8 mouse cellular contexts compared by ENCODE assay signal in the genomic region with DNA sequence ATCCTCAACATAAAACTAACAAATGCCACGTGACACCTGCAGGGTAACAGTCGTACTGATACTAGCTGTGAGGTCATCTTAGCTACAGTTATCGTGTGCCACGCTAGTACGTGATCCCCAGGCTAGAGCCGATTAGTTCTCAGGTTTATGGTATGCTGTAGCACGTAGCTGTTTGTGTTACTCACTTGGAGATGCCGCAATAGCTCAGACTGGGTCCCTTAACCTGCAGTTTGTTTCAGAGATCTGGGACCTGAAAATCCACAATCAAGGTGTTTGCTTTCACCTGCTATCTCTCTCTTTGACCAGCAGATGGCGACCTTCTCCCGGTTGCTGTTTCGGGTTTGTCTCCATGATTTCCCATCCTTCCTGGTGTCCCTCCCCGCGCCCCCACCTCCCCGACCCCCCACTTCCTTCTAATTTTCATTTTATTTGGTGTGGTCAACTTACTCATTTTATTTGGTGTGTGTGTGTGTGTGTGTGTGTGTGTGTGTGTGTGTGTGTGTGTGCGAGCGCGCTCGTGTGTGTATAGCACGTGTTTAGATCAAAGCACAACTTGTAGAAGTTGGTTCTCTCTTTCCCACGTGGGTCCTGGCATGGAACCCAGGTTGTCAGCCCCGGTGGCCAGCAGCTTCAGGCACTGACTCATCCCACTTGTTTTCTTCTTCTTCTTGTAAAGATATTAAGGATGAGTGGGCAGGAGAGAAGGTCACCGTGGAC. TPM values are rescaled to one million over a fixed set of nuclear protein-coding genes. Genes with fewer than 3 reads are reported as not detected.
DNase-seq lines count a peak whose midpoint lies in the region; ATAC-seq and TF ChIP-seq lines count a peak whose summit lies in the region.

No protein-coding gene starts in this region.

- DNase-seq in layer of hippocampus, postnatal 10 days (ENCODE audit: low spot score in 2 of 2): peak; percentile 38 to 54
- no peak for DNase-seq in layer of hippocampus, adult 8-10 months (ENCODE audit: low spot score in 2 of 2)
- DNase-seq in CD8-positive naive resting alpha-beta T cell, adult 2 months (ENCODE audit: low read depth in 2 of 2, low spot score in 2 of 2): peak; percentile 40 to 56
- peak; percentile 46 for DNase-seq in adrenal gland, postnatal 10 days
- peak; percentile 58 for DNase-seq in forebrain, embryonic 14.5 days (ENCODE audit: low spot score)
- peak; percentile 35 for DNase-seq in kidney, postnatal 0 days (ENCODE audit: low spot score)
- no peak for DNase-seq in c-Kit-positive CD71-positive TER-119-positive erythroid progenitor cells, embryonic 14.5 days (ENCODE audit: low spot score)

- no peak overlapping the region for H3K4me2 ChIP-seq in forebrain, embryonic 14.5 days (ENCODE audit: low read length)
- no peak overlapping the region for H3K4me2 ChIP-seq in kidney, postnatal 0 days (ENCODE audit: low read length)
- peak overlapping the region; percentile 31 for H3K4me2 ChIP-seq in neural tube, embryonic 12.5 days (replicated peaks)

- peak; percentile 66 for ATAC-seq in forebrain, embryonic 14.5 days
- ATAC-seq in kidney, postnatal 0 days (replicated peaks; ENCODE audit: low FRiP score, low read depth): peak; percentile 36
- peak; percentile 72 for ATAC-seq in neural tube, embryonic 12.5 days (ENCODE audit: low FRiP score, low read depth)

- H3K27ac ChIP-seq in forebrain, embryonic 14.5 days (ENCODE audit: low read depth, low read length): no peak overlapping the region
- no peak overlapping the region for H3K27ac ChIP-seq in kidney, postnatal 0 days
- no peak overlapping the region for H3K27ac ChIP-seq in neural tube, embryonic 12.5 days

- TF ChIP-seq CTCF in kidney, postnatal 0 days (IDR thresholded peaks at IDR 0.05; ENCODE audit: low read depth): peak; percentile 76

- no peaks in the 10 kb centered on the region for H3K4me1 ChIP-seq in forebrain, embryonic 14.5 days (ENCODE audit: control insufficient read depth, insufficient read depth, low read length)
- H3K4me1 ChIP-seq in kidney, postnatal 0 days (replicated peaks; ENCODE audit: insufficient read depth, low read length): no peaks in the 10 kb centered on the region
- no peaks in the 10 kb centered on the region for H3K4me1 ChIP-seq in neural tube, embryonic 12.5 days

- H3K9me3 ChIP-seq in forebrain, embryonic 14.5 days (replicated peaks; ENCODE audit: control insufficient read depth, low read length): no peaks in the 10 kb centered on the region
- no peaks in the 10 kb centered on the region for H3K9me3 ChIP-seq in kidney, postnatal 0 days (replicated peaks; ENCODE audit: low read length)
- H3K9me3 ChIP-seq in neural tube, embryonic 12.5 days: no peaks in the 10 kb centered on the region

- no peak overlapping the region for H3K9ac ChIP-seq in forebrain, embryonic 14.5 days (ENCODE audit: low read length)
- H3K9ac ChIP-seq in kidney, postnatal 0 days (ENCODE audit: low read depth, low read length): no peak overlapping the region
- H3K9ac ChIP-seq in neural tube, embryonic 12.5 days: no peak overlapping the region

- 45% methylated on average over 22 of the region's 22 CpGs for WGBS in forebrain, embryonic 14.5 days
- WGBS in kidney, postnatal 0 days: 41% methylated on average over 22 of the region's 22 CpGs
- 46% methylated on average over 22 of the region's 22 CpGs for WGBS in neural tube, embryonic 12.5 days

- no peak overlapping the region for H3K4me3 ChIP-seq in forebrain, embryonic 14.5 days (ENCODE audit: low read depth, low read length)
- H3K4me3 ChIP-seq in kidney, postnatal 0 days (replicated peaks; ENCODE audit: low read depth, low read length): no peak overlapping the region
- H3K4me3 ChIP-seq in neural tube, embryonic 12.5 days: no peak overlapping the region

- no peaks in the 10 kb centered on the region for H3K36me3 ChIP-seq in forebrain, embryonic 14.5 days (ENCODE audit: control insufficient read depth, insufficient read depth, low read length)
- no peaks in the 10 kb centered on the region for H3K36me3 ChIP-seq in kidney, postnatal 0 days (ENCODE audit: insufficient read depth, low read length)
- H3K36me3 ChIP-seq in neural tube, embryonic 12.5 days: no peaks in the 10 kb centered on the region

- H3K27me3 ChIP-seq in forebrain, embryonic 14.5 days (replicated peaks; ENCODE audit: control insufficient read depth, insufficient read depth, low read length): no peaks in the 10 kb centered on the region
- no peaks in the 10 kb centered on the region for H3K27me3 ChIP-seq in kidney, postnatal 0 days (ENCODE audit: insufficient read depth, low read length)
- no peaks in the 10 kb centered on the region for H3K27me3 ChIP-seq in neural tube, embryonic 12.5 days (replicated peaks)

RNA-seq across cellular contexts. Expression of gene Emb, which starts 5.4 kb away (rescaled TPM):
- 10 to 100 TPM; 22.4 to 24.6 TPM for total RNA-seq in layer of hippocampus, postnatal 10 days (2021)
- 10 to 100 TPM; 31.6 to 43.5 (median 35.3) TPM for total RNA-seq in layer of hippocampus, adult 8-10 months (2022)
- 10 to 100 TPM; 30.4 to 35.0 TPM for total RNA-seq in adrenal gland, postnatal 10 days (2021)
- 10.3 and 10.8 TPM in 2 replicates for polyA plus RNA-seq in forebrain, embryonic 14.5 days (2014; fragmentation: Nextera tagmentation; extraction: Ambion mirVana)
- 52.0 and 53.4 TPM in 2 replicates for polyA plus RNA-seq in kidney, postnatal 0 days (2015; fragmentation: Nextera tagmentation; extraction: Ambion mirVana)
- 14.1 and 16.7 TPM in 2 replicates for polyA plus RNA-seq in neural tube, embryonic 12.5 days (2016; fragmentation: Nextera tagmentation; extraction: Ambion mirVana)

RNA-seq across cellular contexts. Expression of gene Gm17509, which starts 18.0 kb away (rescaled TPM):
- 1 to 10 TPM in 1 of 2 experiments, under 1 TPM in 1; 0.78 to 1.4 TPM for total RNA-seq in layer of hippocampus, postnatal 10 days (2021)
- total RNA-seq in layer of hippocampus, adult 8-10 months (2022): 1 to 10 TPM in 3 of 4 experiments, under 1 TPM in 1; 0.93 to 1.8 (median 1.2) TPM
- total RNA-seq in adrenal gland, postnatal 10 days (2021): under 1 TPM; 0.15 to 0.18 TPM
- polyA plus RNA-seq in forebrain, embryonic 14.5 days (2014; fragmentation: Nextera tagmentation; extraction: Ambion mirVana): 0.20 and 0.29 TPM in 2 replicates
- 0.10 and 0.13 TPM in 2 replicates for polyA plus RNA-seq in kidney, postnatal 0 days (2015; fragmentation: Nextera tagmentation; extraction: Ambion mirVana)
- polyA plus RNA-seq in neural tube, embryonic 12.5 days (2016; fragmentation: Nextera tagmentation; extraction: Ambion mirVana): 0.48 and 0.55 TPM in 2 replicates

Comparison
In these comparisons a context has a peak if more than half of its experiments do, and no peak if none do; other contexts are left out.
1. DNase-seq: peak in layer of hippocampus, postnatal 10 days (2 of 2), CD8-positive naive resting alpha-beta T cell, adult 2 months (2 of 2), adrenal gland, postnatal 10 days (single experiment), forebrain, embryonic 14.5 days (single experiment) and kidney, postnatal 0 days (single experiment); none in layer of hippocampus, adult 8-10 months (0 of 2) and c-Kit-positive CD71-positive TER-119-positive erythroid progenitor cells, embryonic 14.5 days (single experiment).
2. Peak in every context shown above with its lines, with median percentiles within 50 percentile points of each other: ATAC-seq.